Mouse (Mus musculus) midbrain, embryonic 13.5 days (tissue): Measurements from ENCODE around the gene Mcfd2. TPM values are rescaled to one million over a fixed set of nuclear protein-coding genes. Genes with fewer than 3 reads are reported as not detected.

ENCODE experiments used
- ATAC-seq: fragments of 200-750 bp; cut with Nextera tagmentation; 2 replicates; pipeline ENCODE4 v1.8.0; 2017; ENCODE audit warnings: mild to moderate bottlenecking, moderate TSS enrichment, moderate library complexity
- H3K27ac ChIP-seq: fragments of 300-500 bp; sonication (generic); 2 replicates; pipeline ENCODE4 v1.5.1; 2015; ENCODE audit warnings: inconsistent platforms, mild to moderate bottlenecking, moderate library complexity
- H3K27me3 ChIP-seq: fragments of 300-500 bp; sonication (generic); 2 replicates; pipeline ENCODE4 v1.6.1; 2015; ENCODE audit warnings: mild to moderate bottlenecking, inconsistent platforms
- H3K36me3 ChIP-seq: fragments of 300-500 bp; sonication (generic); 2 replicates; pipeline ENCODE4 v1.6.1; 2015; ENCODE audit warnings: mild to moderate bottlenecking, inconsistent platforms
- H3K4me1 ChIP-seq: fragments of 300-500 bp; sonication (generic); replicated peaks from 2 replicates; pipeline ENCODE4 v1.6.1; 2015; ENCODE audit warnings: inconsistent platforms
- H3K4me2 ChIP-seq: fragments of 300-500 bp; sonication (generic); replicated peaks from 2 replicates; pipeline ENCODE4 v1.6.1; 2015; ENCODE audit warnings: moderate library complexity, mild to moderate bottlenecking, inconsistent platforms
- H3K4me3 ChIP-seq: fragments of 300-500 bp; sonication (generic); replicated peaks from 2 replicates; pipeline ENCODE4 v1.5.1; 2015; ENCODE audit warnings: mild to moderate bottlenecking, inconsistent platforms
- H3K9ac ChIP-seq: fragments of 300-500 bp; sonication (generic); replicated peaks from 2 replicates; pipeline ENCODE4 v1.6.1; 2015; ENCODE audit warnings: mild to moderate bottlenecking, inconsistent platforms
- H3K9me3 ChIP-seq: fragments of 300-500 bp; sonication (generic); 2 replicates; pipeline ENCODE4 v1.6.1; 2016; ENCODE audit warnings: mild to moderate bottlenecking, inconsistent platforms
- WGBS: fragments of 180-500 bp; shearing (Covaris S2); methylation state at CpG from one replicate; pipeline ENCODE4 v1.1.7; 2015; 5-methylcytosine and 5-hydroxymethylcytosine counted together
- polyA plus RNA-seq: library from polyadenylated mRNA; unstranded; fragments of >200 nt; fragmentation: Nextera tagmentation; extraction: Ambion mirVana; gene quantifications from 2 replicates; pipeline ENCODE4 v1.2.1, GENCODE M21; 2015

The Mcfd2 gene
- polyA plus RNA-seq, 1 experiment from 2014 or later, result 54.7 TPM

GRCm38 (mm10) chr17:87225384-87225783 lies 40.4 kb downstream of the Mcfd2 start:
- Histone ChIP-seq H3K27me3 (no peaks in the 10 kb centered on the region), H3K27ac (no peak overlapping the region)
- WGBS, result 91% methylated on average over 9 of the region's 9 CpGs

GRCm38 (mm10) chr17:87224461-87224860 lies 41.3 kb downstream of the Mcfd2 start:
- Histone ChIP-seq H3K27me3 (no peaks in the 10 kb centered on the region), H3K4me1 (no peaks in the 10 kb centered on the region), H3K27ac (no peak overlapping the region), H3K4me2 (no peak overlapping the region), H3K36me3 (no peaks in the 10 kb centered on the region), H3K9ac (no peak overlapping the region), H3K9me3 (no peaks in the 10 kb centered on the region), H3K4me3 (no peak overlapping the region)
- 69% methylated on average over 2 of the region's 2 CpGs for WGBS
- ATAC-seq, result no peak

More at GRCm38 (mm10) chr17:87225384-87225783, 40.4 kb downstream of the Mcfd2 start:
- Histone ChIP-seq H3K36me3 (no peaks in the 10 kb centered on the region), H3K4me1 (no peaks in the 10 kb centered on the region), H3K9me3 (no peaks in the 10 kb centered on the region), H3K9ac (no peak overlapping the region), H3K4me3 (no peak overlapping the region), H3K4me2 (no peak overlapping the region)
- no peak for ATAC-seq

GRCm38 (mm10) chr17:87219456-87219855 lies 46.3 kb downstream of the Mcfd2 start:
- no peak for ATAC-seq
- H3K9me3 ChIP-seq, result no peaks in the 10 kb centered on the region
- WGBS, result 82% methylated on average over 9 of the region's 9 CpGs

GRCm38 (mm10) chr17:87214523-87214922 lies 51.2 kb downstream of the Mcfd2 start:
- H3K4me3 ChIP-seq, result no peak overlapping the region
- H3K9ac ChIP-seq, result no peak overlapping the region
- ATAC-seq, result no peak
- WGBS, result 93% methylated on average over 7 of the region's 7 CpGs
- H3K4me2 ChIP-seq, result no peak overlapping the region
- no peaks in the 10 kb centered on the region for H3K4me1 ChIP-seq
- H3K36me3 ChIP-seq, result no peaks in the 10 kb centered on the region
- H3K9me3 ChIP-seq, result no peaks in the 10 kb centered on the region
- H3K27ac ChIP-seq, result no peak overlapping the region
- H3K27me3 ChIP-seq, result no peaks in the 10 kb centered on the region

More at GRCm38 (mm10) chr17:87219456-87219855, 46.3 kb downstream of the Mcfd2 start:
- Histone ChIP-seq H3K4me3 (no peak overlapping the region), H3K4me1 (no peaks in the 10 kb centered on the region), H3K4me2 (no peak overlapping the region), H3K9ac (no peak overlapping the region), H3K27me3 (no peaks in the 10 kb centered on the region), H3K27ac (no peak overlapping the region), H3K36me3 (no peaks in the 10 kb centered on the region)

- Histone ChIP-seq H3K4me1 (no peaks in the 10 kb centered on the region), H3K27me3 (no peaks in the 10 kb centered on the region), H3K4me3 (no peak overlapping the region), H3K9me3 (no peaks in the 10 kb centered on the region), H3K4me2 (no peak overlapping the region), H3K27ac (no peak overlapping the region), H3K36me3 (no peaks in the 10 kb centered on the region), H3K9ac (no peak overlapping the region)
- no peak for ATAC-seq
- WGBS, result 77% methylated on average over 2 of the region's 2 CpGs
Measured at GRCm38 (mm10) chr17:87210525-87210924, 55.2 kb downstream of the Mcfd2 start.

- H3K4me2 ChIP-seq, result no peak overlapping the region
- peaks cover 14% of the 10 kb centered on the region for H3K4me1 ChIP-seq
- no peak overlapping the region for H3K9ac ChIP-seq
- H3K9me3 ChIP-seq, result no peaks in the 10 kb centered on the region
- WGBS, result 77% methylated on average over 2 of the region's 2 CpGs
- H3K27me3 ChIP-seq, result no peaks in the 10 kb centered on the region
- H3K36me3 ChIP-seq, result no peaks in the 10 kb centered on the region
- H3K27ac ChIP-seq, result no peak overlapping the region
- H3K4me3 ChIP-seq, result no peak overlapping the region
- no peak for ATAC-seq
Measured at GRCm38 (mm10) chr17:87206885-87207284, 58.9 kb downstream of the Mcfd2 start.

Other genes starting within 250 kb of the Mcfd2 start
- gene Pigf, start 240.5 kb downstream of the Mcfd2 start, polyA plus RNA-seq, result 37.1 and 38.4 TPM in 2 replicates
- gene Cript, start 240.4 kb downstream of the Mcfd2 start, polyA plus RNA-seq, result 237 and 269 TPM in 2 replicates
- gene Socs5, start 158.3 kb downstream of the Mcfd2 start, polyA plus RNA-seq, result 10.0 and 10.9 TPM in 2 replicates
- gene Ttc7, start 17.0 kb upstream of the Mcfd2 start, polyA plus RNA-seq, result 2.8 and 4.3 TPM in 2 replicates
- 0.37 TPM in 1 of 2 replicates, not detected in the other for gene Stpg4, start 161.8 kb upstream of the Mcfd2 start, polyA plus RNA-seq
- gene Calm2, start 181.0 kb upstream of the Mcfd2 start, polyA plus RNA-seq, result 1,571 and 1,689 TPM in 2 replicates